Mouse (Mus musculus) erythroblast, embryonic 14.5 days (primary cell): ENCODE results near the gene H2-Eb2.

Experiments used
- GATA1 ChIP-seq: IDR thresholded peaks from 2 replicates; pipeline ENCODE4 v1.6.1; 2012; ENCODE audit warnings: low read length, inconsistent platforms, mixed read lengths
- TAL1 ChIP-seq: IDR thresholded peaks from 3 replicates; pipeline ENCODE4 v1.6.1; 2012; ENCODE audit warnings: low read length, inconsistent platforms, mixed read lengths

DNA sequence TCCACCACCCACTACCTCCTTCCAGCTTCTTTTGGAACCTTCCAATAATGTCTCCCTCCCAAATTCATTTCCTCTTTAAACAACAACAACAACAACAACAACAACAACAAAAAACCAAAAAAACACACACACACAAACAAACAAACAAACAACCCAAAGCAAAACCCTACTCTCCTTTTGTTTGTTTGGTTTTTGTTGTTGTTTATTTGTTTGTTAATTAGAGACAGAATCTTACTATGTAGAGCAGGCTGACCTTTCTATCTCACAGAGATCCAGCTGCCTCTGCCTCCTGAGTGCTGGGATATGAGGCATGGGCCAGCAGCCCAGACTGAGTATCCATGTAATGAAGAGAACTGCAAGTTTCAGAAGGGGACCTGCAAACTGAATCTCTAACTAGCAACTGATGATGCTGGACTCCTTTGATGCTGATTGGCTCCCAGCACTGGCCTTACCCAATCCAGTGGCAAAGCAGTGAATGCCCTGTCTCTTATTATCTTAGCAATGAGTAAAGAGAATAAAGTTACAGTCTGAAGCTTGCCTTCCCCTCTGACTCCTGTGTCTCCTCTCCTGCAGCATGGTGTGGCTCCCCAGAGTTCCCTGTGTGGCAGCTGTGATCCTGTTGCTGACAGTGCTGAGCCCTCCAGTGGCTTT is 20.0 kb upstream of the H2-Eb2 start, which contains the start of gene H2-Eb1:
- TF ChIP-seq TAL1 (no peak), GATA1 (no peak)
